Mouse (Mus musculus): ENCODE results near the gene Mgll.

DNA sequence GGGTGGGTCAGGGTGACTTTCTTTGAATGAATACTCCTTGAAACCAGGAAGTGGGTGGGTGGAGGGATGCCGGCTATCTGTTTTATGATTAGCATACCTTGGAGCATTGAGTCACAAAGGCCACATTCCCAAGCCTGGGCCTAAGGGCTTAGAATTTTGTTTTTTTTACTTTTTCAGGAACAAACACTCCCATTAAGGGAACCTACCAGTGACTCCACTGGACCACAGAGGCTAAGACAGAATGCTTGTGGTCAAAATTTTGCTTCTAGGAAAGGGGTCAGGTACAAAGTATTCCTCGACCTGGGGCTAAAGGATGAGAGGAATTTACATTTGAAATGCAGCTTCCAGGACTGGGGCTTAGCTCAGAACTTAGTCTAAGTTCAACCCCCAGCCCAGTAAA is 32.9 kb upstream of the Mgll start:
- no peak for TF ChIP-seq TAL1 (IDR thresholded peaks at IDR 0.05; ENCODE audit: low read length)
- TF ChIP-seq GATA1 (IDR thresholded peaks at IDR 0.05; ENCODE audit: low read length): no peak

Data from erythroblast, embryonic 14.5 days (primary cell).